Mouse (Mus musculus) MEL (cell line): ENCODE results near the gene Thada.

Experiments
- BHLHE40 ChIP-seq: IDR thresholded peaks from 2 replicates; pipeline ENCODE4 v1.6.1; 2012; ENCODE audit warnings: low read depth, mild to moderate bottlenecking, inconsistent platforms, low read length, improper control_type of control experiment, borderline replicate concordance
- CTCF ChIP-seq, 3 experiments: IDR thresholded peaks in 2 of 3; conservative IDR thresholded peaks in 1 of 3; 2 replicates each; pipeline ENCODE4 v1.5.1; 2011 to 2012; ENCODE audit warnings: low read length in 3 of 3, low read depth in 2 of 3, mild to moderate bottlenecking in 2 of 3, improper control_type of control experiment in 1 of 3, inconsistent platforms in 1 of 3, mixed read lengths in 1 of 3, moderate library complexity in 1 of 3; ENCODE audit not compliant: control insufficient read depth in 1 of 3, insufficient read depth in 1 of 3, poor library complexity in 1 of 3, severe bottlenecking in 1 of 3
- E2F4 ChIP-seq: IDR thresholded peaks from 2 replicates; pipeline ENCODE4 v1.6.1; 2011; ENCODE audit warnings: low read depth, low read length, improper control_type of control experiment, borderline replicate concordance
- MAX ChIP-seq: IDR thresholded peaks from 2 replicates; pipeline ENCODE4 v1.6.1; 2011; ENCODE audit warnings: low read length, improper control_type of control experiment
- MYC ChIP-seq: IDR thresholded peaks from 2 replicates; pipeline ENCODE4 v1.6.1; 2011; ENCODE audit warnings: low read depth, mild to moderate bottlenecking, low read length, improper control_type of control experiment, moderate library complexity
- ZNF384 ChIP-seq: IDR thresholded peaks from 2 replicates; pipeline ENCODE4 v1.6.1; 2012; ENCODE audit warnings: low read depth, mild to moderate bottlenecking, inconsistent platforms, low read length, improper control_type of control experiment

- TF ChIP-seq E2F4 = no peak
- TF ChIP-seq ZNF384 = no peak
- TF ChIP-seq CTCF (IDR thresholded peaks at IDR 0.05 in 2 of 3, conservative IDR thresholded peaks at IDR 0.05 in 1 of 3; ENCODE audit: control insufficient read depth in 1 of 3, insufficient read depth in 1 of 3, low read depth in 2 of 3, low read length in 3 of 3, poor library complexity in 1 of 3, severe bottlenecking in 1 of 3) = no peak
- no peak for TF ChIP-seq BHLHE40
- TF ChIP-seq MAX = no peak
- TF ChIP-seq MYC = no peak
These were observed 303.7 kb downstream of the Thada start for GRCm38 (mm10) chr17:84162211-84162760.
